Mouse (Mus musculus): ENCODE data around the gene Camsap3.
A peak's percentile ranks its signal among the peaks of the same experiment; 100 is the strongest.

Camsap3 gene

DNA sequence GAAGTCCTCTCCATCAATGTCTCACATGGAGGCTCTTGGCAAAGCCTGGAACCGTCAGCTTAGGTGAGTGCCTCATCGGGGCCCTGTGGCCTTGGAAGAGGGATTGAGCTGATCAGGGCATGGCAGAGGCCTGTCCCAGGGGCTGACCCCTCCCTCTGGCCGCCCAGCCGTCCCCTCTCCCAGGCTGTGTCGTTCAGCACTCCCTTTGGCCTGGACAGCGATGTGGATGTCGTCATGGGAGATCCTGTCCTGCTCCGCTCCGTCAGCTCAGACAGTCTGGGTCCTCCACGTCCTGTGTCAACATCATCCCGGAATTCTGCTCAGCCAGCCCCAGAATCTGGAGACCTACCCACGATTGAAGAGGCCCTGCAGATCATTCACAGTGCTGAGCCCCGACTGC, 16.3 kb downstream of the Camsap3 start:
- no peak for DNase-seq

DNA sequence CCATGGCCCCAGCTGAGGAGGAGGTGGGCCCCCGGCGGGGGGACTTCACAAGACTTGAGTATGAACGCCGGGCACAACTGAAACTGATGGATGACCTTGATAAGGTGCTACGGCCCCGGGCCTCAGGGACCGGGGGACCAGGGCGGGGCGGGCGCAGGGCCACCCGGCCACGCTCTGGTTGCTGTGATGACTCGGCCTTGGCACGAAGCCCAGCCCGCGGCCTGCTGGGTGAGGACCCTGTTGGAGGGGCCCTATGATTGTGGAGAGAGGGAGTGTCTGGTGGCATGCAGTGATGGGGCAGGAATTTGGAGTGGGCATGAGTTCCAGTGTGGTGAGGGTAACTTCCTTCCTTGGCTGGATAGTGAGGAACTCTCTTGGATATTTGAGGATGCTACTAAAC, 19.5 kb downstream of the Camsap3 start:
- DNase-seq, result no peak

DNA sequence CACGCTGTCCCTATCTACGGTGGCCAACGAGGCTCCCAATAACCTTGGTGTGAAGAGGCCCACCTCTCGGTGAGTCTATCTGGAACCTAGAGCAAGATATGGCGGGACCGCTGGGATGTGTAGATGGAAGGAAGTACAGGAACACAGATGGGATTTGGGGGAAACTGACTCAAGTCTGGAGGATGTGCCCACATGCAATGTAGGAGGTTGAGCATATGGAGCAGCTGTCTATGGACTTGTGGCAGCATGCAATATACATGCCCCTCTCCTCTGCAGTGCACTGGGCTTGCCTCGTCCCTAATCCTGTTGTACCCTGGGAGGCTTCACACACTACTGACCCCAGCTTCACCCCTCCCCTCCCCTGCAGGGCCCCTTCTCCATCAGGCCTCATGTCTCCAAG, 20.7 kb downstream of the Camsap3 start:
- no peak for DNase-seq

- DNase-seq, result no peak
These were observed 22.1 kb downstream of the Camsap3 start for GRCm38 (mm10) chr8:3609046-3609815.

GRCm38 (mm10) chr8:3609816-3610150, 22.7 kb downstream of the Camsap3 start:
- no peak for DNase-seq

GRCm38 (mm10) chr8:3621199-3621970, 34.3 kb downstream of the Camsap3 start, which contains the start of the genes Xab2 and Pet100:
Gene Xab2, minus strand, starts transcription at chr8:3621316.
Gene Pet100, plus strand, starts transcription at chr8:3621548.
- peak; percentile 98 for DNase-seq

GRCm38 (mm10) chr8:3622119-3622518, 35.0 kb downstream of the Camsap3 start:
- DNase-seq, result no peak

DNA sequence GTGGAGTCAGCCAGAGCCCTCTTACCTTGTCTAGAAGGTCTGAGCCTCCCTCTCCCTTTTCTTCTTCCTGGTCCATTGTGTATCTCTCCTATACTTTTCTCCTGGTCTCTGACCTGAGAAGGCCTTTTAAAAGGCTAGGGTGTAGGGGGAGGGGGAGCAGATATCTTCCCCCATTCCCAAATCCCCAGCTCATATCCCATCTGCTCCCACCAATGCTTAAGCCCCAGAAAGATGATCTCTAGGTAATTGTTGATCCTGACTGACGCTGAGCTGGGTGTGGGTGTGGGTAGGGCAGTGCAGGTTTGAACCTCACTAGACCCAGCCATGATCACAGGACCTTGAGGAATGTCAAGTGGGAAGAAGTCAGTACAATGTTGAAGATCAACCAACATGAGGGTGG, 38.4 kb downstream of the Camsap3 start, which contains the start of gene Pcp2:
Gene Pcp2, minus strand, starts transcription at position 101 of the 400 bp plus-strand sequence.
- DNase-seq, result no peak

GRCm38 (mm10) chr8:3626971-3627370, 39.9 kb downstream of the Camsap3 start:
- no peak for DNase-seq

DNA sequence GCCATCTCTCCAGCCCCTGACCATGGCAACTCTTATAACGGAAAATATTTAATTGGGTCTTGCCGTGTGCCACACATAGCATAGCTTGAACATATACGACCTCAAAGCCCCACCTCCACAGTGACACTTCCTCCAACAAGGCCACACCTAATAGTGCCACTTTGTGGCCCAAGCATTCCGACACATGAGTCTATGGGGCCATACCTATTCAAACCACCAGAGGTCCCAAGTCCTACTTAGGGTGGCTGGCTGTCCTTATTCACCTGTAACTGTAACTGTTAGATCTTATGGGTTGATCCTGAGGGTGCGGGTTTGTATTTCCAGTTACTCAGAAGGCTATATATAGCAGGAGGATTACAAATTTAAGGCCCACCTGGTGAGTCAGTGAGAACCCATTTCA, 40.9 kb downstream of the Camsap3 start:
- DNase-seq, result no peak

- DNase-seq, result peak; percentile 78
These were observed 43.8 kb downstream of the Camsap3 start, which contains the start of gene Stxbp2 for GRCm38 (mm10) chr8:3630647-3631477. Gene Stxbp2, plus strand, starts transcription at chr8:3630955.

DNA sequence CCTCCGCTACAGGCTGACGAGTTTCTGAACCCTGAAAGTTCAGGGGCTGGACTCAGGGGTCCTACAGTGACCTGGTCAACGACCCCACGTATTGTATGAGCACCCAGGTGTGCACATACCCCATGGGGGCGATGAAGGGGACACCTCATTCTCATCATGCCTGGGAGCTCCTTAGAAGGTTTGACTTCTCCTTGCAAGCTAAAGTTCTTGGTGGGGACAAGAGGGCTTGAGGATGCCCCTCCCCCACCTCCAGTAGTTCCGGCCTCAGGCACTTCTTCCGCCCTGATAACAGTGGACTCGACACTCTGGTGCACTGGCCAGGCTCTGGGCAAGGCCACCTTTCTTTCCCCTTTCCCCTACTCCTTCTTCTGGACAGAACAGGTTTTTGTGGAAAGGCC, 44.4 kb downstream of the Camsap3 start:
- DNase-seq, result no peak

- DNase-seq, result no peak
These were observed 58.7 kb downstream of the Camsap3 start for GRCm38 (mm10) chr8:3645804-3646203.

DNA sequence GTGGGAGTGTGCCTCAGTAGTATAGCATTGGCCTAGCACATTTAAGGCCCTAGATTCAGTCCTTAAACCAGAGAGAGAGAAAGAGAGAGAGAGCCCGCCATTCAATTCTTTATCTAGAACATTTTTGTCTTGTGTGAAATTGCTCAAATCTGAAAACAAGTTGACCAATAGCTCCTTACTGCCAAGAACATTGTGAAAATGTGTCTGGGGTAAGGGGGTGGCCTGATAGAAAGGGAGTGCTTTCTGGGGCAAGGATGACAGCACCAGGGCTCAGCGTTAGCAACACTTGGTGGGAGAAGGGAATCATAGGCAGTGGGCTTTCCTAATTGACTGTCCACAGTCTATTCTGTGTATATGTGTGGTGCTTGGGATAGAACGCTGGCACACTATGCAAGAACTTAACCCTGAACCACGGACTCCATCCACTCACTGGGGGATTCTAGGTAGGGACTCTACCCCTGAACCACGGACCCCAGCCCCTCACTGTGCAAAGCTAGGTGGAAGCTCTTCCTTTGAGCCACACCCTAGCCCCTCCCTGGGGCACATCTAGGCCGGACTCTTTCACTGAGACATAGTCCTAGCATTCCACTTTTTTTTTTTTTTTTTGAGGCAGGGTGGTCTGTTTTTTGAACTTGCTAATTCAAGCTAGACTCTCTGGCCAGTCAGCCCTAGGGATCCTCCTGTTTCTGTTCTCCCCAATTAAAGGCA, 59.9 kb downstream of the Camsap3 start:
- DNase-seq, result no peak

DNA sequence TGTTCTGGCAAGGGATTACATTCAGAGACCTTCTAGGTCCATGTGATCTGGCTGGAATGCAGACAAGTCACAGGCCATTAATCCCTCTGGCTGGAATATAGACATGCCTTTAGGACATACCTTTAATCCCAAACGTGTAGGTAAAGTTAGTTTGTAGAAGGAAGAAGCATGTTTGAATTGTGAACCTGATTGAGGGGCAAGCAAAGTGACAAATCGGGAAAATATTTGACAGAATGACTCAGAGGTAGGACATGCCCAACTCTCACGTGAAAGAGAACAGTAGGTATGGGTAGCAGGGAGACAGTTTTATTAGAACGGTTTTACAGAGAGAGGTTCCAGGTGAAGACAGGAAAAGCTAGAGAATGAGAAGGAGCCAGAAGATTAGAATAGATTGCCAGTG, 60.5 kb downstream of the Camsap3 start:
- DNase-seq, result no peak

DNA sequence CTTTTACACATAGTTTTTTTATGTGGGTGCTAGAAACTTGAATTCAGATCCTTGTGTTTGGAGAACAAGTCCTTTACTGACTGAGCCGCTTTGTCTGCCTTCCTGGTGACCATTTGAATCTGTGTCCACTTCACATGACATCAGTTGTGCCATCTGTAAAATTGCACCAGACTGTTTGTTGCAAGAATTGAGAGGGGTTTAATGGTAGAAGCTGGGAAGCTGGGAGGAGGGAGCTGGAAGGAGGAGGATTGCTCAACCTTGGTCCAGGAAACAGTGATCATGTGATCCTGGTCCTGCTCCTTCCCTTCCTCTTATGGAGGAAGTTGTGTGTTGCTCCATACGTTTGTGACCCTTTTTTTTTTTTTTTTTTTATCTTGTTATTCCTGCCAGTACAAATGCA, 61.2 kb downstream of the Camsap3 start:
- no peak for DNase-seq

GRCm38 (mm10) chr8:3648990-3649389, 61.9 kb downstream of the Camsap3 start:
- DNase-seq, result no peak

- no peak for DNase-seq
These were observed 65.8 kb downstream of the Camsap3 start for GRCm38 (mm10) chr8:3652845-3653244.

DNA sequence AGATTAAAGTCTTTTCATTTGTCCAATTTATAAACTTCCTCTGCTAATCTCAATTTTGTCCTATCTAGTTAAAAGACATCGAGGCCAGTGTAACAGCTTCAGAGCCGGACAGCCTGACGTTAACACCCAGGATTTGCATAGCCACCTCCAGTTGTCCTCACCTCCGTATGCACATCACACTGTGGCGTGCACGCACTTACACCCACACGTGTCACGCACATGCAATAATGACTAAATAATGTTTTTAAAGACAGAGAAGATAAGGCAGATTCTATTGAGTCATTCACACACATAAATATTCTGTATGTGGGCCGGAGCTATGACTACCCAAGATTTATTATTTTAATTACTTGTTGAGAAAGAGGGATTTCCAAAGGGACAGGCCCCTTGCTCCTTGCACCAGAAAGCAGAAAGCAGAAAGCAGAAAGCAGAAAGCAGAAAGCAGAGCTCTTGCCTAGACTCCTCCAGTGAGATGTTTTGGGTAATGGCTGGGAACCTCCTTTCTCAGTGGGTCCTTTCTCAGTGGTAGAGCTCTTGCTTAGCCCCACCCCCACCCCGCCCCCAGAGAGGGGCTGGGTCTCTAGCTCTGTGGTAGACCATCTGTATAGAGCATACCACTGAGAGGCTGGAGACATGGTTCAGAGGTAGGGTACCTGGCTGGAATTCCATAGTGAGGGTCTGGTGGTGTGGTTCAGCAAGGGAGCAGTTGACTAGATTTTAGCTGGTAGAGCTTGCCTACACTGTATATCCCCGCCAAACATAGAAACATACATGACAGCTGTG, 67.8 kb downstream of the Camsap3 start:
- no peak for DNase-seq

- DNase-seq, result no peak
These were observed 68.4 kb downstream of the Camsap3 start, which contains the start of gene Retn for GRCm38 (mm10) chr8:3655526-3655925. Gene Retn, plus strand, starts transcription at chr8:3655770.

GRCm38 (mm10) chr8:3656725-3657381, 69.8 kb downstream of the Camsap3 start:
- DNase-seq, result no peak
